Mouse (Mus musculus): ENCODE results near the gene Col18a1. TPM values are rescaled to one million over a fixed set of nuclear protein-coding genes. Genes with fewer than 3 reads are reported as not detected.

Col18a1 gene
- total RNA-seq, 2 experiments from 2014 or later = not detected

DNA sequence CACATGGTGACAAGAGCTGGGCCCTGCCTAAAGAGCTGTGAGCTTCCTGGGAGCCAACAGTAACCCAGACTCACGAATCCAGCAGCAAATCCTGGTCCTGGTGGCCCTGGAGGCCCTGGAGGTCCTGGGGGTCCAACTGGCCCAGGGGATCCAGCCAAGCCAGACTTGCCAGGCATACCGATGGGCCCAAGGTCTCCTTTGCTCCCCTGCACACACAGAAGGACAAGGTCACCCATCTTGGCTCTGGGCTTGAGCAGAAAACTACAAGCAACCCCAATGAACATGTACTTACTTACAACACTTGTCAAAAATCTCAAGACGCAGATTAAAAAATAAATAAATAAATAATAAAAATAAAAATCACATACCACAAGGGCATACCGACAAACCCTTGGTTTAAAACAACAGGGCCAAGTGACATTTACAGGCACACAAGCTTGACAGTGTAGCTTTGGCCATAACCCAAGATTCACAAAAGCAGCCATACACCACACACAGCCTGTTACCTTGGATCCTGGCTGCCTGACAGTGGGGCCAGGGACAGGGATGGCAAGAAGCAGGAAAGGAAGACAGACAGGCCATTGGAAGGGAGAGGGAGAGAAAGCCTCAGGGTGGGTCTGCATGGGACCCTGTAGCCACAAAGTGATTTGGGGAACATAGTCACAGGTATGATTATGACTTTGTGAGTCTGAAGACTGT, 91.9 kb downstream of the Col18a1 start:
- ATAC-seq (replicated peaks; ENCODE audit: poor library complexity) = no peak

DNA sequence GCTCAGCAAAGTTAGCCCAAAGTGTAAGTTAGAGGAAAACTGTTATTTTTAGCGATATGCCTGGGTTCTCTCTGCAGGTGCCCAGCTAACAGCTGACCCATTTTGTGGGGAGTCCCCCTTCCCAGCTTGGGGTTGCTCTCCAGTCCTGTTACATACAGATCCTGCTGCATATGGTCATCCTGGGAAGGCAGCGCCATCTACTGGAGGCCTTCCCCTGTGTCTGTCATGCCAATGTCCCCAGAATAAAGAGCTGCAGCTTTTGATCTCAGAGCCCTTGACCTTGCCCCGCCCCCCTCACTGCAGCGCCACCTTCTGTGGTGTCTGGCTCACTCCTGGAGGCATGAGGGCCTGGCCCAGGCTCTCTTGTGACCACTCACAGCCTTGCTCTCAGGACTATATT, 96.3 kb downstream of the Col18a1 start:
- peak; percentile 85 for ATAC-seq (replicated peaks; ENCODE audit: poor library complexity)

DNA sequence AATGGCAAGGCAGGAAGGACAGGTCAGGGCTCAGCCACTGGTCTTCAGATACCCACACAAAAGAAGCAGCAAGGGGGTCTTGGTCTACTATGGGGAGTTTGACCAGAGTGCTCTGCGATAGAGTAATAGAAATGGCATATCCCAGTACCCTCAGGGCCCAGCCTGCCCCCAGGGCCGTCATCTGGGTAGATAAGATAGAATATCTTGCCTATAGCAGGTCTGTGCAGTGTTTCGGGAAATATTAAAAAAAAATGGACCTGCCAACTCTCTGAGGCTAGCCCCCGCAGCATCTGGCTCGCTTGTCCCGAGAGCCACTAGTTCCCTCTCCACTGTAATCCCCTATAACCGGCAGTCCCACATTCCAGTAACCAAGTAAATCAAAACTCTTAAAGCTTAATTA, 97.9 kb downstream of the Col18a1 start:
- peak; percentile 52; the same call in 1 of the 2 replicates for ATAC-seq (replicated peaks; ENCODE audit: poor library complexity)

DNA sequence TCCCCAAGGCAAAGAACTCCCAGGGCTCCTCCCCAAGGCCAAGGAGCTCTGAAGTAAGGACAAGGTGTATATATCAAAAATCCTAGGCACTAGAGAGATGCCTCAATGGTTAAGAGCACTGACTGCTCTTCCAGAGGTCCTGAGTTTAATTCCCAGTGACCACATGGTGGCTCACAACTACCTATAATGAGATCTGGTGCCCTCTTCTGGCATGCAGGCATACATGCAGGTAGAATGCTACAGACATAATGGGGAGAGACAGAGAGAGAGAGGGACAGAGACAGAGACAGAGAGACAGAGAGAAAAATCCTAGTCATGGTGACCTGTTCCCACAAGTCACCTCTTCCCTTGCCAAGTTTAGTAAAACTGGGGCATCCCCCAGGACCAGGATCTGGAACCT, 101.7 kb downstream of the Col18a1 start:
- ATAC-seq (replicated peaks; ENCODE audit: poor library complexity) = no peak

DNA sequence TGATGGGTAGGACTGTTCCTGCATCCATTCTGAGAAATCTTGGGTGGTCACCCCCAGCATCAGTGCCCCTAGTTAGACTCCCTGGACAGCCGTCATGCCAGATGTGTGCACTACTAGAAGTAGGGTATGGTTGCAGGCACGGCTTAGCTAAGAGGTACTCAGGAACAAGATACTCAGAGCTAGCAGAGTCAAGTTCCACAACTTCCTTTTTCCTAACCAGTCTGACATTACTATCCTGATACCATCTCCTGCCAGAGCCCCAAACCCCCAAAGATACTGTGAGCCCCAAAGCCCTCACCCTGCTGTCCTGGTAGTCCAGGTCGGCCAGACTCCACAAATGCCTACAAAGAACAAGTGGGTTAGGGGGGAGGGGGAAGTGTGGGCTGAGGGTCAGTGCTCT, 102.1 kb downstream of the Col18a1 start:
- 0 out of 2 replicates have a peak, but pooled peaks have one; percentile 10 for ATAC-seq (replicated peaks; ENCODE audit: poor library complexity)

DNA sequence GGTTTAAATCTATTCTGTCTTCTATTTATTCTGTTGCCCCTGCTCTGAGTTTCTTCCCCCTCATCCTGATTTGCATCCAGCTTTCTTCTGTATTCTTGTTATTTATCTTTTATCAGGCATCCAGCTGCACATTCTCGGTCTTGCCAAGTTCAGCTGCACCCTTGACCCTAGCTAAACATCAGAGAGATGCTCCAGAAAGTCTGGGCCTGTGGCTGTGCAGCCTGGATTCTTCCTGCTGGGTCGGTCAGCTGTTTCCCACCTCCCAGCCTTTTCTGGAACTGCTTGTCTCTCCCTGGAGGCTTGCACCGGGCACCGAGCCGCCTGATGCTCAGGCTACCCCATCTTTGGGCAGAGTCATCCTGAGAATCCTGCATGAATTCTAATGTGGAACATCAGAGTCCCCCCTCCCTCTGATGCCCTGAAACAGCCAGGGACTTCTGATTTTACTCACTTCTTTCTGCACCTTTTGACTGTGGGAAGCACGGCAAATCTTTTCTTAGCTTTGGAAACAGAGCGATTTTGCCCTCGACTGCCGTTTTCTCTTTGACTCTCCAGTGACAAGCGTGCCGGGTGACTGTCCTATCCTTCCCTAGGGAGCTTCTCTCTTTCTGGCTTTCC, 103.8 kb downstream of the Col18a1 start:
- ATAC-seq (replicated peaks; ENCODE audit: poor library complexity) = no peak

DNA sequence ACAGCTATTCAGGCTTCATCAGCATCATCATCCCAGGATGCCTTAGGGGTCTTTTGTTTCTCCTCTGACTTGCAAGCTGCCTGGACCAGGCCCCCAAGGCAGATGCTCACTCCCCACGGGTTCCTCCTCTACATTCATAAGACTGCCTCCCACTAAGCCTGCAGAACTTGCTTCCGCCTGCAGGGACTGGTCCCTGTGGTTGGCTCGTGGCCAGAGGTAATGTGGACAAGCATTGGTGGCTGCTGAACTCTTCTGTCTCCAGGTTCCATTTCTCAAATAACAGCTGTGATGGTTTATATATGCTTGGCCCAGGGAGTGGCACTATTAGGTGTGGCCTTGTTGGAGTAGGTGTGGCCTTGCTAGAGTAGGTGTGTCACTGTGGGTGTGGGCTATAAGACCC, 104.9 kb downstream of the Col18a1 start:
- peak; percentile 13; the same call in 1 of the 2 replicates for ATAC-seq (replicated peaks; ENCODE audit: poor library complexity)

DNA sequence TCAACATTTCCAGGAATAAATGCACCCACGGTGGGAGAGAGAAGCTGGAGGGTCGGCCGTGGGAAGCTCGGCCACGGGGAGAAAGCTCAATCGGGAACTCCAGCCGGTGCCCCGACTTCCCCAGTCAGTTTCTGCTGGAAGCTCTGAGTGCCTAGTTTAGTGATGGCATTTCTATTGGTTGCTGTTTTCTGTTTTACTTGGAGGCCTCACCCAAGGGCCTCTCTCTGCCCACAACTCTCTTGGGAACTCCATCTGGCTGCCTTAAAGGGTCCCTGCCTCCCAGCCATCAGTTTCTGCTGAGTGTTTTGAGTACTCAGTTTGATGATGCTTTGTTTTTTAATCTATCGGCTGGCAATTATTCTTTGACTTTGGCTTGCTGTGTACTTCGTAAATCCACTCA, 109.6 kb downstream of the Col18a1 start:
- ATAC-seq (replicated peaks; ENCODE audit: poor library complexity) = no peak

DNA sequence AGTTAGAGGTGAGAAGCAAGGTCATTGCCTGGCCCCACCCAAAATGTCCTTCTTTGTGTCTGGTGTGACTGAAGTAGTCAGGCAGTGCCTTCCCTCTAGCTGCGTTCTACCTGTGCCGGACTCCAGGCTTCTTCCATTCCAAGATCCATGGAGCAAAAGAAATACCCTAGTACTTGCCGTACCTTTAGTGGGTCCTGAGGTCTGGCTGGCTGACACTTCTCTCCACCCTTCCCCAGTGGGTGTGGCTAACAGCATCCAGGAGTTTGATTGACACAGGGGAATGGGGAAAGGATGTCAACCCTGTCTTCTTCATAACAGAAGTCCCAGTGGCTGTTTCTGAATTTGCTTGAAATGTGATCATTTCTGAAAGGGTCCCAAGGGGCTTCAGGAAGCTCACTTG, 117.7 kb downstream of the Col18a1 start:
- ATAC-seq (replicated peaks; ENCODE audit: poor library complexity) = no peak

DNA sequence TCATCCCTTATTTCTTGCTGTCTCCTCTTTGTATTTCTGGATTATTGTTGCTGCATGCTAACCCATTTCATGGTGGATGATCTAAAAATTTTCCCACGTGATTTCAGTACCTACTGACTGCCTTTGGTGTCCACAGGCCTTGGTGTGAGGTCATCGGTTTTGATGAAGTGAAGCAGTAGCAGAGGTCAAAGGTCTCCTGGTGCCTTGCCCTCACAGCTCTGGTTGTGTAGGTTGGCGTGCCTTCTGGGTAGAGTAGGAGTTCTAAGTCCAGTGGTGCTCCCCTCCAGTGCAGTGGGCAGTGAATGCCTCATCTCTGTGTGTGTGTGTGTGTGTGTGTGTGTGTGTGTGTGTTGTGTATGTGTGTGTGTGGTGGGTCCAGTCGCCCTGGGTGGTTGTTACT, 118.2 kb downstream of the Col18a1 start:
- no peak for ATAC-seq (replicated peaks; ENCODE audit: poor library complexity)

DNA sequence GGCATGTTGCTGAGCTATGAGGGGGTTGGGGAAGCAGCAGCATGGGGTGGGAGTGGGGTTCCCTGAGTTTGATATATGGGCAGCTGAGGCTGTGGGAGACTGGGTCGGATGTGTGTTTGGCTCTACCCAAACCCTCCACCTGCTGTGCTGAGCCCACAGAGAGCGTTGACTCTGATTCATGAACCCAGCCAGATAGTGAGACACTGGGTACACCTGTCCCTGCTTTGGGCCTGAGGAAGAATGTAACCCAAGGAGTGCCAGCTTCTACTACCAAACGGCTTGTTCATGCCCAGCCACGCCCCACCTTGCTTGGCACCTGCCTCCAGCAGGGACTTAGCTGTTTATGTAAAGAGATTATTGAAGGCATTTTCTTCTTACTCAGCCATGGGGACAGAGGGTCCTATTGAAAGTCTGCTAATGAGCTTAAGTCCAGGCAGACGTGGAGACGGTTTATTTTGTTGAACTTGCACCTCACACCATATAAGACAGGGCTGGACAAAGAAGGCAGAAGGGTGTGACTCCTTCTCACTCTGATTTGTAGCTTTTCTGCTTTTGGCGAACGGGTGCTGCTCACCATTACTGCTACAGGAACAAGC, 127.7 kb downstream of the Col18a1 start:
- no peak for ATAC-seq (replicated peaks; ENCODE audit: poor library complexity)

DNA sequence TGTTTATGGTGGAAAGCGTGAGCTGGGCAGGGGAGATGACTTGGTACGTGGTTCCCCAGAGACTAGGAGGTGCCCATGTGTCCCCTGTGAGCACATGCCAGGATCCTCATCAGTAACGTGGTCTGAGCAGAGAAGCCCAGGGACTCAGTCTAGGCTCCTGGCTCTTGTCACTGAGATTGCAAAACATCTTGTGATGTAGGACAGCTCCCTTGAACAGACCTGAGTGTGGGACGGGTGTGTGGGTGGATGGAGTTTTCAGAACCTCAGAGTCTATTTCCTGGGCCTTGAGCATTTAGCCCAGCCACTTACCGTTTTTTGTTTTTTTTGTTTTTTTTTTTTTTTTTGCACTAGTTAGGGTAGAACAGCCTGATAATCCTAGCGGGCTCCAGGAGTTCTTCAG, 130.9 kb downstream of the Col18a1 start:
- no peak for ATAC-seq (replicated peaks; ENCODE audit: poor library complexity)

DNA sequence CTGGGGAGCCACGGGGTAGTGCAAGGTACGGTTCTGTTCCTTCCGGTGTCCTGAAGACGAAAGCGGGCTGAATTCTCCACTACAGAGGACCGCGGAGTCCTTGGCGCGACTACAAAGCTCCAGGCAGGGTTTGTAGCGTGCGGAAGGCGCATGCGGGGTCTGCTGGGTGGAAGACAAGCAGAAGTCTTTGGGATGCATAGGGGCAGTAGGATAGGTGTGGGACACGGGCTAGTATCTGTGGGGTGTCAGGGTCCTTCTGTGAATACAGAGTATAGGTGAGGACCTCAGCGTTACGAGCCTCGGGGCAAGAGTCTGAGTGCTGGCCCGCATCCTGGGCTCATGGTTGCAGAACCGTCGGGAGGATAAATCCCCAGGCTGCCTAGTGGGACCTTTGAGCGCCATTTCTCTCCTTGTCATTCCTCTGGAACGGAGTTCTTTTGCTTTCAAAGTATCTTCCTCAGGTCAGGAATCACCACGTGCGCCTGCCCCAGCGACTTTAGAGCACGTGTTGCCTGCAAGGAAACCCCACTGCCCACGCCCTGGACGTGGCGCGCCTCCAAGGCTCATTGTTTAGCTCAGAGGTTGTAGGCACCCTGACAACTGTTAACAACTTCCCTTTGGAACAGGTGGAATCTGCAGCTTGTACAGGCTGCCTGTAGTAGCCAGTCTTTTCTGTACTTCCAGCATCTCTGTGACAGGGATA, 132.9 kb downstream of the Col18a1 start:
- ATAC-seq (replicated peaks; ENCODE audit: poor library complexity) = peak; percentile 48

DNA sequence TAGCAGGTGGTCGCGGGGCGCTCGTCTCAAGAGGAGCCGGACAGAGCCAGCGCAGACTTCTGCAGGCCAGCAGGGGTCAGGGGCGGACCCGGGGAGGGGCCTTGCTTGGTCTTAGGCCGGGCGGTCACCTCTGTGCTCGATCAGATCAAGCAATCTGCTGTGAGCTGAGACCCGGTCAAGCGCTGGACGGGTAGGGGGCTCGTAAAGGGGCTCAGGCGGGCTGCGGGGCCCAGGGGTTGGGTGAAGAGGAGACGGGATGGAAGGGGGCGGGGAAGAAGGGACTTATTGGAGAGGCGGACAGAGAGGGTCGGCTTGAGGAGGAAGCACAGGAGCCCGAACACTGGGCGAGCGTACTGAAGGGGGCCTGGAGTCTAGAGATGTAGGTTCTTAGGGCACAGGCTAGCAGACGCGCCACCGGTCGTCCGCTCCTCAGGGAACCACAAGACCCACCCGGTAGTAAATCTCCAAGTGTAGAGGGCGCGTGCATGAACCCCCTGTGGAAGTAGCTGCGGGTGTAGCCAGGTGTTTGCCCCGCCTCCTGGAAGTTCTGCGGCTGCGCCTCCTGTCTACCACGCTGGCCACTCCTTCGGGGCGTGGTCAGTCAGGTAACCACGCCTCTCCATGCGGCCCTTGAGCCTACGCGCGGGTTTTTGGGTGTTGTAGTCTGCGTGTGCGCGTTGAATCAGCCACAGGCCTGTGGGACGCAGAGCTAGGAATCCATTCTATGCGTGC, 133.6 kb downstream of the Col18a1 start:
- peak; percentile 87 for ATAC-seq (replicated peaks; ENCODE audit: poor library complexity)

DNA sequence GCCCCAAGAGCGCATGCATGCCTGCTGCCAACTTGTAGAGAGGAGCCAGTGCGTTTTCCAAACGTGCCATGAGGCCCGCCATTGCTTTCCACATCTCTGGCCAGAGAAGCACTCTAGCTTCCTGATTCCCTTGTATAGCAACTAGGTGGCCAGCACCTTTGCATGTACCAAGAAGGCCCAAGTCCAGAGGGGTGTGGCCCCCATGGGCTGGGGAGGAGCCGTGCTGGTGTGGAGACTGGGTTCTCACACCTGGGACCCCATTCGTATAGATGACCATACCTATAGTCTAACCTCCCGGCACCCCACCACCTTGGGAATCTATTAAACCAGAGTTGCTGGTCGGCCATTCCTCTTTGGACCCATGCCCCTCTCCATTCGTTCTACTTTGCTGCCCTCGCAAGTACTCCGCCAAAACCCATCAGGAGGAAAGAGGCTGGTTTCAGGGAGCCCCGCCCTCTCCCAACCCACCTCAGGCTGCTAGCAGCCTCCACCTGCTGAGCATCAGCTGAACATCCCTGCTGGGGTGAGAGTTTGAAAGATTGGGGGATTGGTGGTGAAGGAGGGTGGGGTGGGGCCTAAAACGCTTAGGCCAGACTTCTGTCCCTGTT, 134.5 kb downstream of the Col18a1 start, which contains the start of gene Slc19a1:
TSS of gene Slc19a1 (plus strand) at position 474 of the 608 bp plus-strand sequence.
- no peak for ATAC-seq (replicated peaks; ENCODE audit: poor library complexity)

DNA sequence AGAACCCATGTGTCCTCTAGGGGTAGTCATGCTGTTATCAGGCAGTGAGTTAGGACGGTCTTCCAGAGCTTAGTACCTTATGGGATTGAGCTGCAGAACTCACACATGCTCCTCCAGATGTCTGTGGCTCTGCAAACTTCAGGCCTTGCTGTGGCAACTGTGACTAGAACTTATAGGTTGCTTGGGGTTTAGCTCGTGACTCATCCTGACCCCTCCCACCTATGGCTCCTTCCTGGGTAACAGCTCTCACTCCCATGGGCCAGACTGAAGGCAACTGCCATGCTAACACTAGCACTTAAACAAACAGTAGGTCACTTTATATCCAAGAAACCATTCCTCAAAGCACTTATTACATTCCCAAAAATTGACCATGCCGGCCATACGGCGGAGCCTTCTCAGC, 135.7 kb downstream of the Col18a1 start:
- ATAC-seq (replicated peaks; ENCODE audit: poor library complexity) = no peak

DNA sequence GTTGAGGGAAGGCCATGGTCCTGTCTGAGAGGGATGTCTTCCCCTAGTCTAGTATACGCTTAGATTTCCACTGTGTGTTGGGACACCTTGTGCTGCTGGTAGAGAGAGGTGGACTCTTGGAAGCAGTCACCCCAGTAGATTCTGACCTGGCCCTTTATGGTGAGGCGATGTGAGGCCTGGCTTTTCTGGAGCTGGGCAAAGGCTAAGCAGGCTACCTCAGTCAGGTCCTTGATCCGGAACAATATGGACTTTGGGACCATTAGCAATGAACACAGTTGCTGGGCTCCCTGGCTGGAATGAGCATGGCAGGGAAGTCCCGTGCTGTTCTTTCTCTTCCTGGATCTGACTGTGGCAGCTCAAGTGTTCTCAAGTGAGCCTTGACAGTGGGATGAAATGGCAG, 136.6 kb downstream of the Col18a1 start:
- no peak for ATAC-seq (replicated peaks; ENCODE audit: poor library complexity)

DNA sequence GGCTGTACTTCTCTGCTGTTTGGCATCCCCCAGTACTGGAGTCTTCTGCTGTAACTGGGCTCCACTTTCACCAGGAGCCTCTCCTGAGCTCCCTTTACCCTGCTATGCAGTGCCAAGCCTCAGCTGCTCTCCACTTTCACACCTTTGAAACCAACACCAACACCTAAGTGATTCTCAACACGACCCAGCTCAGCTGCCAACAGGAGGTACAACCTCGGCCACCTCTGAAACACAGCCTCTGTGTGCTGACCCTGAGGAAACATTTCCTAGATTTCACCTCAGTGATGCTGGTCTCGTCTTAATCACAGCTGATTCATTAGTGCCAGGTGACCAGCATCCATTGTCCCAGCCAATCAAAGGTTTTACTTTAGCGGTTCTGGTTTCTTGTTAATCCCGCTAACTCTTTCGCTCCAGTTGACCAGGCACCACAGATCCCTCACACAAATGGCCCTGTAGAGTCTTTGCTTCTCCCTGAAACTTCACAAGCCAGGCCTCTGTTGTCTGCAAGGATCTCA, 137.5 kb downstream of the Col18a1 start:
- ATAC-seq (replicated peaks; ENCODE audit: poor library complexity) = no peak

DNA sequence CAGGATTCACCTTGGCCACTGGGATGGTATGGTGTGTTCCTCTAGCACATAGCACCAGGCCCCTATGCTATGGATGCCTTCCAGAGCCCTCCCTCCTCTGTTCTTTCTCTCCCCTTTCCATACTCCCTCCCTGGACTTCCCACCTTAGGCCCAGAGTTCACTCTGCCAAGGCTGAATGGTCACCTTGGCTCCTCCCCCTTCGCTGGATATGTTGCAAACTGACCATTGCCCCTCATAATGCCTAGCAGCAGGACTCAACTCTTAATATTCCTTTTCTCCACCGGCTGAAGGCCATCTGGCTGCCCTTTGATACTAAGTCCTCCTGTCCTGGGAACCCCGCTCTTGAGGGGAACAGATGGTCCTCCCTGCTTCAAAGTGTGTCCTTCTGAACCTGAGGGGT, 139.4 kb downstream of the Col18a1 start:
- ATAC-seq (replicated peaks; ENCODE audit: poor library complexity) = no peak

DNA sequence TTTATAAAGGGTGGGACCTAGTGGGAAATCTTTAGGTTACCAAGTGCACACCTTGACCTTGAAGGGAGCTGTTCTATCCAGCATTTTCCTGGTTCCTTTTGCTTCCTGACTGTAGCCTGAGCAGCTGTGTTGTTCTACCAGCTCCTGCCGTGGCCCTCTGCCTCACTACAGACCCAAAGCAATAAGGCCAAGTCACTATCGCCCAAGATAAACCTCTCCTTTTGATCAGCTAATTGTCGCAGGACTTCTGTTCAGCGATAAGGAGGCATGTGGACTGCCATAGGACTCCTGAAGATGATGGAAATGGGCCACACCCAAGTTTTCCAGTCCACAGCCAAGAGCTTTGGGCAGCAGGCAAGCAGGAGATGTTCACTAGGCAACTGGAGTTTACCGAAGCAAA, 142.1 kb downstream of the Col18a1 start:
- ATAC-seq (replicated peaks; ENCODE audit: poor library complexity) = no peak

Data from megakaryocyte progenitor cell, adult 5-6 weeks (primary cell).